Mouse (Mus musculus): ENCODE data around the gene Tbrg4. TPM values are rescaled to one million over a fixed set of nuclear protein-coding genes. Genes with fewer than 3 reads are reported as not detected.
A peak's percentile ranks its signal among the peaks of the same experiment; 100 is the strongest.

Gene Tbrg4
- polyA plus RNA-seq, 1 experiment from 2014 or later, result 23.4 TPM

- Histone ChIP-seq H3K4me2 (ENCODE audit: low read length) (no peak overlapping the region), H3K27me3 (replicated peaks; ENCODE audit: control insufficient read depth, insufficient read depth, low read length) (no peaks in the 10 kb centered on the region), H3K4me3 (ENCODE audit: low read depth, low read length) (no peak overlapping the region), H3K9ac (ENCODE audit: low read length) (peak overlapping the region; percentile 13; the same call in 1 of the 2 replicates), H3K9me3 (replicated peaks; ENCODE audit: control insufficient read depth, low read length) (no peaks in the 10 kb centered on the region), H3K27ac (ENCODE audit: low read depth, low read length) (peak overlapping the region; percentile 44; the same call in 1 of the 2 replicates), H3K36me3 (ENCODE audit: control insufficient read depth, insufficient read depth, low read length) (peaks cover 9% of the 10 kb centered on the region; the same call in 1 of the 2 replicates), H3K4me1 (ENCODE audit: control insufficient read depth, insufficient read depth, low read length) (peaks cover 9% of the 10 kb centered on the region)
- WGBS, result 60% methylated on average over 11 of the region's 11 CpGs
- ATAC-seq (peak; percentile 65; the same call in 1 of the 2 replicates), DNase-seq (ENCODE audit: low spot score) (peak; percentile 49)
Measured at GRCm38 (mm10) chr11:6568584-6569409, 57.1 kb downstream of the Tbrg4 start.

- H3K4me1 ChIP-seq (ENCODE audit: control insufficient read depth, insufficient read depth, low read length), result peaks cover 9% of the 10 kb centered on the region
- DNase-seq (ENCODE audit: low spot score), result no peak
- peak overlapping the region; percentile 44; the same call in 1 of the 2 replicates for H3K27ac ChIP-seq (ENCODE audit: low read depth, low read length)
- no peak for ATAC-seq
- no peak overlapping the region for H3K4me3 ChIP-seq (ENCODE audit: low read depth, low read length)
- WGBS, result 91% methylated on average over 8 of the region's 8 CpGs
- H3K36me3 ChIP-seq (ENCODE audit: control insufficient read depth, insufficient read depth, low read length), result peaks cover 2% of the 10 kb centered on the region; the same call in 1 of the 2 replicates
- no peak overlapping the region for H3K4me2 ChIP-seq (ENCODE audit: low read length)
- H3K27me3 ChIP-seq (replicated peaks; ENCODE audit: control insufficient read depth, insufficient read depth, low read length), result no peaks in the 10 kb centered on the region
- no peak overlapping the region for H3K9ac ChIP-seq (ENCODE audit: low read length)
- H3K9me3 ChIP-seq (replicated peaks; ENCODE audit: control insufficient read depth, low read length), result no peaks in the 10 kb centered on the region
Measured at GRCm38 (mm10) chr11:6567951-6568350, 57.9 kb downstream of the Tbrg4 start.

- ATAC-seq (no peak), DNase-seq (ENCODE audit: low spot score) (no peak)
- Histone ChIP-seq H3K4me1 (ENCODE audit: control insufficient read depth, insufficient read depth, low read length) (peaks cover 9% of the 10 kb centered on the region), H3K4me2 (ENCODE audit: low read length) (no peak overlapping the region), H3K9me3 (replicated peaks; ENCODE audit: control insufficient read depth, low read length) (no peaks in the 10 kb centered on the region), H3K27ac (ENCODE audit: low read depth, low read length) (no peak overlapping the region), H3K27me3 (replicated peaks; ENCODE audit: control insufficient read depth, insufficient read depth, low read length) (no peaks in the 10 kb centered on the region), H3K36me3 (ENCODE audit: control insufficient read depth, insufficient read depth, low read length) (no peaks in the 10 kb centered on the region), H3K4me3 (ENCODE audit: low read depth, low read length) (no peak overlapping the region), H3K9ac (ENCODE audit: low read length) (no peak overlapping the region)
- 91% methylated on average over 4 of the region's 4 CpGs for WGBS
Measured at GRCm38 (mm10) chr11:6566496-6566895, 59.4 kb downstream of the Tbrg4 start.

Other genes starting within 250 kb of the Tbrg4 start
- gene Zmiz2, start 237.0 kb downstream of the Tbrg4 start, polyA plus RNA-seq (2014; fragmentation: Nextera tagmentation; extraction: Ambion mirVana), result 28.6 and 32.6 TPM in 2 replicates
- 4,105 and 4,592 TPM in 2 replicates for gene Ppia, start 210.6 kb downstream of the Tbrg4 start, polyA plus RNA-seq (2014; fragmentation: Nextera tagmentation; extraction: Ambion mirVana)
- gene H2afv, start 181.6 kb downstream of the Tbrg4 start, polyA plus RNA-seq (2014; fragmentation: Nextera tagmentation; extraction: Ambion mirVana), result 593 and 826 TPM in 2 replicates
- 8.7 and 12.1 TPM in 2 replicates for gene Purb, start 150.2 kb downstream of the Tbrg4 start, polyA plus RNA-seq (2014; fragmentation: Nextera tagmentation; extraction: Ambion mirVana)
- gene Myo1g, start 105.1 kb downstream of the Tbrg4 start, polyA plus RNA-seq (2014; fragmentation: Nextera tagmentation; extraction: Ambion mirVana), result 0.17 and 0.33 TPM in 2 replicates
- gene Ccm2, start 79.2 kb downstream of the Tbrg4 start, polyA plus RNA-seq (2014; fragmentation: Nextera tagmentation; extraction: Ambion mirVana), result 94.0 and 94.2 TPM in 2 replicates
- gene Nacad, start 20.0 kb downstream of the Tbrg4 start, polyA plus RNA-seq (2014; fragmentation: Nextera tagmentation; extraction: Ambion mirVana), result 49.6 and 63.9 TPM in 2 replicates
- not detected in 2 replicates for gene Wap, start 12.6 kb upstream of the Tbrg4 start, polyA plus RNA-seq (2014; fragmentation: Nextera tagmentation; extraction: Ambion mirVana)
- 4.0 and 4.2 TPM in 2 replicates for gene Ramp3, start 32.5 kb upstream of the Tbrg4 start, polyA plus RNA-seq (2014; fragmentation: Nextera tagmentation; extraction: Ambion mirVana)
- not detected in 2 replicates for gene Gm11983, start 211.6 kb upstream of the Tbrg4 start, polyA plus RNA-seq (2014; fragmentation: Nextera tagmentation; extraction: Ambion mirVana)